Mouse (Mus musculus) C2C12 (cell line): Measurements from ENCODE around the gene Samd14. TPM values are rescaled to one million over a fixed set of nuclear protein-coding genes. Genes with fewer than 3 reads are reported as not detected.
A peak's percentile ranks its signal among the peaks of the same experiment; 100 is the strongest.

ENCODE experiments used
- H3K27me3 ChIP-seq: one replicate; pipeline ENCODE4 v1.6.1; 2011; ENCODE audit not compliant: control insufficient read depth, insufficient read depth, insufficient read length
- H3K36me3 ChIP-seq: one replicate; pipeline ENCODE4 v1.6.1; 2011; ENCODE audit not compliant: control insufficient read depth, insufficient read depth
- H3K4me3 ChIP-seq: one replicate; pipeline ENCODE4 v1.5.1; 2011; ENCODE audit warnings: mild to moderate bottlenecking, control low read depth; ENCODE audit not compliant: poor library complexity, insufficient read depth, severe bottlenecking
- H3K79me2 ChIP-seq: one replicate; pipeline ENCODE4 v1.6.1; 2011; ENCODE audit not compliant: control insufficient read depth, insufficient read depth
- H3K79me3 ChIP-seq: one replicate; pipeline ENCODE4 v1.6.1; 2011; ENCODE audit warnings: low read depth, control low read depth
- H3ac ChIP-seq: one replicate; pipeline ENCODE3; 2011; ENCODE audit warnings: low read depth; ENCODE audit not compliant: control insufficient read depth, insufficient read length
- CEBPB ChIP-seq: IDR thresholded peaks from one replicate; pipeline ENCODE4 v1.6.1; 2011; ENCODE audit warnings: low read depth, mild to moderate bottlenecking, control low read depth, moderate library complexity
- CTCF ChIP-seq: IDR thresholded peaks from one replicate; pipeline ENCODE4 v1.5.1; 2011; ENCODE audit not compliant: control insufficient read depth, insufficient read depth, insufficient read length
- FOSL1 ChIP-seq: IDR thresholded peaks from one replicate; pipeline ENCODE4 v1.8.0; 2011; ENCODE audit warnings: mild to moderate bottlenecking, low read length; ENCODE audit not compliant: poor library complexity, insufficient read depth, severe bottlenecking
- MAX ChIP-seq: IDR thresholded peaks from one replicate; pipeline ENCODE4 v1.6.1; 2011; ENCODE audit warnings: mild to moderate bottlenecking, control low read depth
- MYOD1 ChIP-seq: IDR thresholded peaks from one replicate; pipeline ENCODE4 v1.6.1; 2011; ENCODE audit warnings: low read depth; ENCODE audit not compliant: control insufficient read depth, insufficient read length
- MYOG ChIP-seq: IDR thresholded peaks from one replicate; pipeline ENCODE4 v1.6.1; 2011; ENCODE audit not compliant: control insufficient read depth, insufficient read length; ENCODE audit errors: extremely low read depth
- USF1 ChIP-seq: IDR thresholded peaks from one replicate; pipeline ENCODE4 v1.6.1; 2011; ENCODE audit warnings: low read depth, mild to moderate bottlenecking, control low read depth, moderate library complexity
- polyA plus RNA-seq: library from polyadenylated mRNA; unstranded; fragments of >200 nt; fragmentation: generic; extraction: Trizol; gene quantifications from one replicate; pipeline ENCODE4 v1.2.1, GENCODE M21; 2012; ENCODE audit warnings: missing spikeins

The Samd14 gene
- polyA plus RNA-seq, 1 experiment: 14.0 TPM

DNA sequence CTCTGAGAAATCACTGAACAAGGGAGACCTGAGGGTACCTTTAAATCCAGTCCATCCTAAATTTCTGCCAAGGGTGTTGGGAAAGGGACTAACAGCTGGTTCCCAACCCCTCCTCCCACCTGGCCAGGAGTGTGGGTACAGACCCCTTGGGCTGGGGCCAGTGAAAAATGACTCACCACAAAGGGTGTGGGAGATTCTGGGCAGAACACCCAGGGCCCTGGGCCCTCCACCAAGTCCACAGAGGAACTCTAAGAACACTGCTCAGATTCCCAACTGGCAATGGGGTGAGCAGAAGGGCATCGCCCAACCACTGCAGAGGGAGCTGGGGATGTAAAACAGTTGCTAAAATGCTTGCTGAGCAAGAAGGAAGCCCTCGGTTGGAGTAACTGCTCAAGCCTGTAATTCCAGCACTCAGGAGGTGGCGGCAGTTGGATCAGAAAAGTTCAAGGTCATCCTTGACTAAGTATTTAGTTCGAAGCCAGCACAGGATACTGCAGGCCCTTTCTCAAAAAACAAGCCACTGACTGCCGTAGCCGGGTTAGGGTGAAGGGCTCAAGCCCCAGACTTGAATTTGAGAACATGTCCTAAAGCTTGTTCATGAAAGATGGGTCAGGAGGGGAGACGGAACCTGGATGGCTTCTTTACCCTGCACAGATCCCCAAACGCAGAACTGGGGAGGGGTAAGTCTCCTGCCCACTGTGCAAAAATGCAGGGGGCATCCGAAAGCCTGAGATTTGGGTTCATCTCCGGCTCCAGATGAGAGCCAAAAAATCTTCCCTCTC lies 20.7 kb upstream of the Samd14 start:
- peaks cover 20% of the 10 kb centered on the region for H3K79me3 ChIP-seq
- TF ChIP-seq CTCF (no peak), MAX (no peak), FOSL1 (no peak), CEBPB (no peak), MYOG (no peak), USF1 (no peak), MYOD1 (no peak)
- peaks cover 32% of the 10 kb centered on the region for H3K79me2 ChIP-seq
- no peaks in the 10 kb centered on the region for H3K36me3 ChIP-seq
- H3K4me3 ChIP-seq: peak overlapping the region; percentile 34
- peak overlapping the region; percentile 69 for H3ac ChIP-seq
- no peaks in the 10 kb centered on the region for H3K27me3 ChIP-seq

DNA sequence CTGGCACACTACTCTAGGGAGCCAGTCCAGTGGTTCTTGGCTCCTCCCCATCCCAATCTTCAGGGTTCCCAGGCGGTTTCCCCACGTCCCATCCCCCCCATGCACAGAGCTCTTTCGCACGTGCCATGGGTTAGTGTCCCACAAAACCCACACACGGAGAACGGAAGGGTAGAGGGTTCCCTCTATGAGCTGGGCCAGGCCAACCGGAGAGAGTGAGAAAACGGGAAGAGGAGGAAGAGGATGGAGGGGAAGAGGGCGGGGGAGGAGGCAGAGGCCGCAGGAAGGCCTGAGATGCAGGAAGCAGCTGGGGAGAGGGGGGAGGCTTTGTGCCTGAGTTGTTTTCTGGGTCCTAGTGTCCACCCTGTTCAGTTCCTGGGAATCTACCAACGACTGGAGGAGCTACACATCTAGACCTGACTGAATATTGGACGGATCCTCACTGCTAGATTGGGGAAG lies 20.1 kb upstream of the Samd14 start:
- H3K79me2 ChIP-seq: peaks cover 38% of the 10 kb centered on the region

DNA sequence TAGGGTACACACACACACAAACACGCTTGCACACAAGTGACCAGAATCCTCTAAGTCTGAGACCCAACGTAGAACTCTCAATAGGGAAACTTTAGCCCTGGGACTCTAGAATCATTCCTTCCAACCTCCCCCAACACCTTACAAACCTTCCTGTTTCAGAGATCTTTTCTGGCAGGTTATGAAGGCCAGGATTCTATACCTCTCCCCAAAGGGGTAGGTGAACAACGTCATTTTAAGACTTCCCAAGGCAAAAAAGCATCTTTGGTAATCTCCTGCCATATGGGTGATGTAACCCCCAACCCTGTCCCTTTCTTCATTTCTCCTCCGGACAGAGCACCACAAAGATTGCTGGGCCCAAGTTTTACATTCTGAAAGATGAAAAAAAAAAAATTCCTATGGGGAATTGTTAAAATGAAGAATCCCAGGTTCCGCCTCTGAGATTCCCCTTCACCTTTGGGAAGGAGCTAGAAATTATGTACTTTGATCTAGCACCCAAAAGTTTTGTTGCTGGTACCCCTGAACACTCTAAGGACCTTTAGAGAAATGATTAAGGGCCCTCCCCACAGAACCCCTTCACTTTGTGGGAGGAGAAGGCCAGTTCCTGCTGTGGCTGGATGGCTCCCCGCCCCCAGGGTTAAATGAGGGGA lies 19.5 kb upstream of the Samd14 start:
- TF ChIP-seq FOSL1 (no peak), CTCF (no peak), USF1 (no peak), MAX (no peak), MYOG (no peak)
- no peaks in the 10 kb centered on the region for H3K27me3 ChIP-seq
- peaks cover 32% of the 10 kb centered on the region for H3K79me3 ChIP-seq
- H3K79me2 ChIP-seq: peaks cover 44% of the 10 kb centered on the region
- peaks cover 12% of the 10 kb centered on the region for H3K36me3 ChIP-seq
- peak overlapping the region; percentile 16 for H3ac ChIP-seq
- peak overlapping the region; percentile 79 for H3K4me3 ChIP-seq

More for the DNA sequence above, 20.1 kb upstream of the Samd14 start:
- Histone ChIP-seq H3K36me3 (peaks cover 6% of the 10 kb centered on the region), H3K4me3 (peak overlapping the region; percentile 34), H3ac (peak overlapping the region; percentile 69), H3K27me3 (no peaks in the 10 kb centered on the region), H3K79me3 (peaks cover 26% of the 10 kb centered on the region)
- TF ChIP-seq MYOD1 (peak; percentile 71), CEBPB (no peak), MAX (peak; percentile 15), FOSL1 (no peak)

DNA sequence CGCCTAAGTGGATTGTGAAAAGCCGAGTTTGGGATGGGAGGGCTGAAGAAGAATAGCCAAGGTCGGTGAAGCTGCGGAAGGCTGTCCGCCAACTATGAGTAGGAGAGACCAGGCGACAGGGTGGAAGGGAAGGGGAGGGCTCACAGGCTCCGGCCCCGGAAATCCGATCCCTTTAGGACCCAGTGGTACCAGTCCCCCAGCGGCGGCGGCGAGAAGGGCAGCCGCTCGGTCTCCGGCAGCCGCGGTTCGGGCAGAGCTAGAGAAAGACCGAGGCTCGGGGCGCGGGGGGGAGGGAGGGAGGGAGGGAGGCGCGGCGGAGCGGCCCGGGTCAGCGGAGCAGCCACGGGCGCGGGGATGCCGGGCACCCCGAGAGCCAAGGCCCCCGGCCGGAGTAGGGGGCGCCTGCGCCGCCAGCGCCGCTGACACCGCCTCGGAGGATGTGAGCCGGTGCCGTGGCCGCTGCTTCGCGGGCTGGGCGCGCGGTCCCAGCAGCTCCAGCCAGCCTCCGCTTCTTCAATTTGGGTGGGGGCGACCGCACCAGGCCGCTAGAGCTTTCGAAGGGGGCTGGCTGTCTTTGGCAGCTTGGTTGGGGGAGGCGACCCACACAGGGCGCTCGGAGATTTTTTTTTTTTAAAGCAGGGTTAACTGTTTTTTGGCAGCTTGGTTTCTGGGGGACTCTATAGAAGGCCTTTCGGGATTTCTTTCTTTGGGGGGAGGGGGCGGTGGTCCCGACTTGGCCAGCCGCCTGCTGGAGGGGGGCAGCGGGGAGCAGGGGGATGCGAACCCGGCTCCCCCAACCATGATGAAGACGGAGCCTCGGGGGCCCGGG lies 18.7 kb upstream of the Samd14 start, which contains the start of gene Ppp1r9b:
Gene Ppp1r9b (plus strand): TSS at position 287 of the 829 bp plus-strand sequence.
- no peaks in the 10 kb centered on the region for H3K27me3 ChIP-seq
- H3K79me2 ChIP-seq: peaks cover 52% of the 10 kb centered on the region
- peaks cover 18% of the 10 kb centered on the region for H3K36me3 ChIP-seq
- H3K79me3 ChIP-seq: peaks cover 39% of the 10 kb centered on the region
- peak within 1 kb of the TSS; percentile 79 for H3K4me3 ChIP-seq
- peak within 1 kb of the TSS; percentile 85 for H3ac ChIP-seq
- no peak for TF ChIP-seq USF1
- no peak for TF ChIP-seq CTCF
- TF ChIP-seq FOSL1: no peak
- no peak for TF ChIP-seq MYOG
- TF ChIP-seq MAX: no peak
- TF ChIP-seq CEBPB: no peak
- no peak for TF ChIP-seq MYOD1

DNA sequence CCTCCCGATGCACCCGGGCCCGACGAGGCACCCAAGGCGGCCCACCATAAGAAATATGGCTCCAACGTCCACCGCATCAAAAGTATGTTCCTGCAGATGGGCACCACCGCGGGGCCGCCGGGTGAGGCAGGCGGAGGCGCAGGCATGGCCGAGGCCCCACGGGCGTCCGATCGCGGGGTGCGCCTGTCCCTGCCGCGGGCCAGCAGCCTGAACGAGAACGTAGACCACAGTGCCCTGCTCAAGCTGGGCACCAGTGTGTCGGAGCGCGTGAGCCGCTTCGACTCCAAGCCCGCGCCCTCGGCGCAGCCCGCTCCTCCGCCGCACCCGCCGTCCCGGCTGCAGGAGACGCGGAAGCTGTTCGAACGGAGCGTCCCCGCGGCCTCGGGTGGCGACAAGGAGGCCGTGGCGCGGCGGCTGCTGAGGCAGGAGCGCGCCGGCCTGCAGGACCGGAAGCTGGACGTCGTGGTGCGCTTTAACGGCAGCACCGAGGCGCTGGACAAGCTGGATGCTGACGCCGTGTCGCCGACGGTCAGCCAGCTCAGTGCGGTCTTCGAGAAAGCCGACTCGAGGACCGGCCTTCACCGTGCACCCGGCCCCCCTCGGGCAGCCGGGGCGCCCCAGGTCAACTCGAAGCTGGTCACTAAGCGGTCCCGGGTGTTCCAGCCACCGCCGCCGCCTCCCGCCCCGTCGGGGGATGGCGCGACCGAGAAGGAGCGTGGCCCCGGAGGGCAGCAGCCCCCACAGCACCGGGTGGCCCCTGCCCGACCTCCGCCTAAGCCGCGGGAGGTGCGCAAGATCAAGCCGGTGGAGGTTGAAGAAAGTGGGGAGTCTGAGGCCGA lies 17.8 kb upstream of the Samd14 start:
- no peaks in the 10 kb centered on the region for H3K27me3 ChIP-seq
- H3K79me3 ChIP-seq: peaks cover 41% of the 10 kb centered on the region
- H3K79me2 ChIP-seq: peaks cover 61% of the 10 kb centered on the region
- H3K4me3 ChIP-seq: peak overlapping the region; percentile 79
- TF ChIP-seq MAX (peak; percentile 10), MYOG (no peak), USF1 (no peak), CTCF (no peak), FOSL1 (no peak), MYOD1 (no peak)
- H3K36me3 ChIP-seq: peaks cover 27% of the 10 kb centered on the region
- peak overlapping the region; percentile 66 for H3ac ChIP-seq
